In the genomic region with DNA sequence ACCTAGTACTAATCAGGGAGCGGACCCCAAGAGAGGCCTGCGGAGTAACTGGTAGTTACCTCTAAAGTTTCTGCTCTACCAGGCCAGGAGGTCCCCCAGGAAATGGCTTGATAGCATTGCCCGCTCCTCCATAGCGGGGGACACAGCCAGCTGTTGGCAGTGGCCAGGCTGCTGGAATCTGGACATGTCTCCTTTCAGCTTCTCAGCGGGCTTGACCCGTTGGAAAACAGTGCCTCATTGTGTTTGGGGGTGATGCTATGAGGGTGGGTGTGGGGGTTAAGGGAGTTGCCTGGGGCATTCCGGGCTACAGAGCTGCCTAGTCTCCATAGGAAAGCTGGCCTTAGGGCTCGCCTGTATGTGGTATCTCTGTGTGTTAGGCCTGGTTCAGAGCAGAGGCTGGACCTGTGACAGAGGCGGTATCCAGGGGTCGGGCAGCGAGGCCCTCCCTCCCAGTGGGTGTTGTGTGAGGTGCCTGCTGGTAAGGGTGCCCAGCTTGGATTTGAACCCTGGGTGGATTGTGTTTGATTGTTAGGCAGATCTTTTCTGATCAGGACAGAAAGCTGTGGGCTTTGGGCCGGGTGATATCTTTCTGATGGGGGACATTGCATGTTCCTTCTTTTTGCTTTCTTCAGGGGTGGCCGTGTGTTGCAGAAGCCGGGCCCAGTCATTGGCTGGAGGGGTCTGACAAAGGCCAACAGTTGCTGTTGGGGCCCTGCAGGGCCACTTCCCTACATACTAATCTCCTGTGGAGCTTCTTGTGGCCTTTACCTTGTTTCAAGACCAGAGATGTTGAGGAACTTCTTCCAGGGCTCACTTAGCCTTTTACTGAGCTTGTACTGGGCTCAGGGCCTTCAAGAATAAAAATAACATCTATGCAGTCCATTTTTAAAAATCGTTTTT, we compare ENCODE assay signal across 8 mouse cellular contexts. TPM values are rescaled to one million over a fixed set of nuclear protein-coding genes. Genes with fewer than 3 reads are reported as not detected.
DNase-seq lines count a peak whose midpoint lies in the region; ATAC-seq and TF ChIP-seq lines count a peak whose summit lies in the region.

No protein-coding gene starts in this region.

- peaks cover 47% of the 10 kb centered on the region for H3K4me1 ChIP-seq in kidney, embryonic 14.5 days (ENCODE audit: control insufficient read depth, insufficient read depth, low read length)
- H3K4me1 ChIP-seq in cortical plate, adult 2 months (ENCODE audit: control insufficient read depth, insufficient read depth, low read length), result peaks cover 6% of the 10 kb centered on the region
- H3K4me1 ChIP-seq in hindbrain, embryonic 15.5 days (replicated peaks), result peaks cover 47% of the 10 kb centered on the region
- peaks cover 41% of the 10 kb centered on the region for H3K4me1 ChIP-seq in midbrain, embryonic 13.5 days (replicated peaks)

- DNase-seq in kidney, adult 18-20 months, result no peak
- DNase-seq in yolk sac, embryonic 10.5 days (ENCODE audit: low spot score), result no peak
- no peak for DNase-seq in right cerebral cortex, postnatal 10 days (ENCODE audit: low spot score in 2 of 2)

- ATAC-seq in kidney, embryonic 14.5 days (ENCODE audit: low FRiP score, low TSS enrichment), result no peak
- no peak for ATAC-seq in hindbrain, embryonic 15.5 days (ENCODE audit: low FRiP score, low read depth)
- no peak for ATAC-seq in midbrain, embryonic 13.5 days
- no peak for ATAC-seq in activated CD4-positive, CD25-positive, alpha-beta regulatory T cell, adult 4 months

- peak overlapping the region; percentile 80; the same call in 1 of the 2 replicates for H3K27ac ChIP-seq in kidney, embryonic 14.5 days (ENCODE audit: low read depth, low read length)
- H3K27ac ChIP-seq in cortical plate, adult 2 months (ENCODE audit: insufficient read depth, low read length), result peak overlapping the region; percentile 84
- peak overlapping the region; percentile 42 for H3K27ac ChIP-seq in hindbrain, embryonic 15.5 days (replicated peaks)
- H3K27ac ChIP-seq in midbrain, embryonic 13.5 days, result no peak overlapping the region

- no peaks in the 10 kb centered on the region for H3K9me3 ChIP-seq in kidney, embryonic 14.5 days (ENCODE audit: control insufficient read depth, low read length)
- H3K9me3 ChIP-seq in hindbrain, embryonic 15.5 days, result no peaks in the 10 kb centered on the region
- H3K9me3 ChIP-seq in midbrain, embryonic 13.5 days, result no peaks in the 10 kb centered on the region

- TF ChIP-seq CTCF in cortical plate, adult 2 months (IDR thresholded peaks at IDR 0.05; ENCODE audit: extremely low read depth, insufficient read depth, low read length), result no peak

- no peak for TF ChIP-seq POLR2A in cortical plate, adult 2 months (IDR thresholded peaks at IDR 0.05; ENCODE audit: extremely low read depth, insufficient read depth, low read length)

- H3K9ac ChIP-seq in kidney, embryonic 14.5 days (ENCODE audit: low read depth, low read length), result peak overlapping the region; percentile 44; the same call in 1 of the 2 replicates
- no peak overlapping the region; the same call in 1 of the 2 replicates for H3K9ac ChIP-seq in hindbrain, embryonic 15.5 days
- H3K9ac ChIP-seq in midbrain, embryonic 13.5 days (replicated peaks), result no peak overlapping the region; the same call in 1 of the 2 replicates

- peak overlapping the region; percentile 61 for H3K4me2 ChIP-seq in kidney, embryonic 14.5 days (replicated peaks; ENCODE audit: low read depth, low read length)
- peak overlapping the region; percentile 72 for H3K4me2 ChIP-seq in hindbrain, embryonic 15.5 days
- H3K4me2 ChIP-seq in midbrain, embryonic 13.5 days (replicated peaks), result peak overlapping the region; percentile 86; the same call in 1 of the 2 replicates

- H3K36me3 ChIP-seq in kidney, embryonic 14.5 days (ENCODE audit: control insufficient read depth, insufficient read depth, low read length), result no peaks in the 10 kb centered on the region
- H3K36me3 ChIP-seq in hindbrain, embryonic 15.5 days, result no peaks in the 10 kb centered on the region
- H3K36me3 ChIP-seq in midbrain, embryonic 13.5 days, result no peaks in the 10 kb centered on the region

- no peaks in the 10 kb centered on the region for H3K27me3 ChIP-seq in kidney, embryonic 14.5 days (ENCODE audit: control insufficient read depth, insufficient read depth, low read length)
- no peaks in the 10 kb centered on the region for H3K27me3 ChIP-seq in hindbrain, embryonic 15.5 days
- H3K27me3 ChIP-seq in midbrain, embryonic 13.5 days, result no peaks in the 10 kb centered on the region

- WGBS in kidney, embryonic 14.5 days, result 72% methylated on average over 15 of the region's 15 CpGs
- WGBS in hindbrain, embryonic 15.5 days, result 51% methylated on average over 15 of the region's 15 CpGs
- 63% methylated on average over 15 of the region's 15 CpGs for WGBS in midbrain, embryonic 13.5 days

- H3K4me3 ChIP-seq in kidney, embryonic 14.5 days (ENCODE audit: low read length), result peak overlapping the region; percentile 95; the same call in 1 of the 2 replicates
- H3K4me3 ChIP-seq in cortical plate, adult 2 months (ENCODE audit: insufficient read depth, low read length), result no peak overlapping the region
- H3K4me3 ChIP-seq in hindbrain, embryonic 15.5 days, result no peak overlapping the region
- no peak overlapping the region for H3K4me3 ChIP-seq in midbrain, embryonic 13.5 days (replicated peaks)

RNA-seq across cellular contexts. Expression of gene Pxn, which starts 3.6 kb away (rescaled TPM):
- polyA plus RNA-seq in kidney, embryonic 14.5 days (2014; fragmentation: Nextera tagmentation; extraction: Ambion mirVana), result 21.9 and 22.4 TPM in 2 replicates
- 41.6 and 45.3 TPM in 2 replicates for polyA plus RNA-seq in cortical plate, adult 2 months (2012; rRNA removed)
- 22.0 and 24.3 TPM in 2 replicates for polyA plus RNA-seq in hindbrain, embryonic 15.5 days (2015; fragmentation: Nextera tagmentation; extraction: Ambion mirVana)
- 16.2 and 18.3 TPM in 2 replicates for polyA plus RNA-seq in midbrain, embryonic 13.5 days (2015; fragmentation: Nextera tagmentation; extraction: Ambion mirVana)
- 10 to 100 TPM; 14.5 to 21.0 TPM for polyA plus RNA-seq in activated CD4-positive, CD25-positive, alpha-beta regulatory T cell, adult 4 months (2017; shearing (Covaris generic))

RNA-seq across cellular contexts. Expression of gene Sirt4, which starts 25.5 kb away (rescaled TPM):
- polyA plus RNA-seq in kidney, embryonic 14.5 days (2014; fragmentation: Nextera tagmentation; extraction: Ambion mirVana), result 16.4 and 20.9 TPM in 2 replicates
- 89.5 and 107 TPM in 2 replicates for polyA plus RNA-seq in cortical plate, adult 2 months (2012; rRNA removed)
- polyA plus RNA-seq in hindbrain, embryonic 15.5 days (2015; fragmentation: Nextera tagmentation; extraction: Ambion mirVana), result 27.3 and 32.2 TPM in 2 replicates
- polyA plus RNA-seq in midbrain, embryonic 13.5 days (2015; fragmentation: Nextera tagmentation; extraction: Ambion mirVana), result 26.1 and 28.7 TPM in 2 replicates
- 10 to 100 TPM; 10.4 to 14.9 TPM for polyA plus RNA-seq in activated CD4-positive, CD25-positive, alpha-beta regulatory T cell, adult 4 months (2017; shearing (Covaris generic))

RNA-seq across cellular contexts. Expression of gene Pla2g1b, which starts 44.0 kb away (rescaled TPM):
- polyA plus RNA-seq in kidney, embryonic 14.5 days (2014; fragmentation: Nextera tagmentation; extraction: Ambion mirVana), result 0.46 and 0.57 TPM in 2 replicates
- polyA plus RNA-seq in cortical plate, adult 2 months (2012; rRNA removed), result not detected in 2 replicates
- 0.54 TPM in 1 of 2 replicates, not detected in the other for polyA plus RNA-seq in hindbrain, embryonic 15.5 days (2015; fragmentation: Nextera tagmentation; extraction: Ambion mirVana)
- polyA plus RNA-seq in midbrain, embryonic 13.5 days (2015; fragmentation: Nextera tagmentation; extraction: Ambion mirVana), result not detected in 2 replicates
- polyA plus RNA-seq in activated CD4-positive, CD25-positive, alpha-beta regulatory T cell, adult 4 months (2017; shearing (Covaris generic)), result not detected

RNA-seq across cellular contexts. Expression of gene Rplp0, which starts 49.2 kb away (rescaled TPM):
- polyA plus RNA-seq in kidney, embryonic 14.5 days (2014; fragmentation: Nextera tagmentation; extraction: Ambion mirVana), result 1,879 and 2,111 TPM in 2 replicates
- polyA plus RNA-seq in cortical plate, adult 2 months (2012; rRNA removed), result 493 and 494 TPM in 2 replicates
- polyA plus RNA-seq in hindbrain, embryonic 15.5 days (2015; fragmentation: Nextera tagmentation; extraction: Ambion mirVana), result 801 and 847 TPM in 2 replicates
- polyA plus RNA-seq in midbrain, embryonic 13.5 days (2015; fragmentation: Nextera tagmentation; extraction: Ambion mirVana), result 905 and 914 TPM in 2 replicates
- polyA plus RNA-seq in activated CD4-positive, CD25-positive, alpha-beta regulatory T cell, adult 4 months (2017; shearing (Covaris generic)), result 1,000 to 10,000 TPM; 4,414 to 4,537 TPM

RNA-seq across cellular contexts. Expression of gene Gcn1l1, which starts 55.0 kb away (rescaled TPM):
- 44.3 and 56.0 TPM in 2 replicates for polyA plus RNA-seq in kidney, embryonic 14.5 days (2014; fragmentation: Nextera tagmentation; extraction: Ambion mirVana)
- polyA plus RNA-seq in cortical plate, adult 2 months (2012; rRNA removed), result 36.0 and 38.2 TPM in 2 replicates
- 40.6 and 44.4 TPM in 2 replicates for polyA plus RNA-seq in hindbrain, embryonic 15.5 days (2015; fragmentation: Nextera tagmentation; extraction: Ambion mirVana)
- 48.6 and 49.1 TPM in 2 replicates for polyA plus RNA-seq in midbrain, embryonic 13.5 days (2015; fragmentation: Nextera tagmentation; extraction: Ambion mirVana)
- polyA plus RNA-seq in activated CD4-positive, CD25-positive, alpha-beta regulatory T cell, adult 4 months (2017; shearing (Covaris generic)), result 10 to 100 TPM; 22.2 to 30.6 TPM
